Comparison of ENCODE assay signal across 11 mouse cellular contexts in genomic region chr11:111197422-111197821, GRCm38 (mm10).
"Had no signal": no experiment of that assay in that cellular context is flagged by ENCODE, and none has a peak within 500 bp of the region (broad histone marks: within the 10 kb centered on the region; RNA-seq: fewer than 3 reads in every experiment).

No protein-coding gene starts in this region.

- DNase-seq: kidney, adult 18-20 months; kidney, adult 9 months; kidney, postnatal 14 days; kidney, postnatal 4 days; liver, embryonic 13.5 days; lung, adult 2 months; lung, postnatal 36 days; retina, postnatal 1 day; right cerebral cortex, postnatal 14 days; right cerebral cortex, postnatal 4 days; thymus, postnatal 25 days had no signal
